Mouse (Mus musculus): ENCODE measurements around the gene Eif2ak3. TPM values are rescaled to one million over a fixed set of nuclear protein-coding genes. Genes with fewer than 3 reads are reported as not detected.
"Not testable (repeated sequence)": the region's sequence is repeated elsewhere in the genome, so short reads cannot be mapped to it uniquely, and the experiment has no call there.

Eif2ak3 gene
- polyA plus RNA-seq, 1 experiment from 2014 or later, result 12.5 TPM

GRCm38 (mm10) chr6:70813921-70814628 lies 30.2 kb upstream of the Eif2ak3 start:
- Histone ChIP-seq H3K27ac (peak overlapping the region; percentile 58), H3K4me2 (no peak overlapping the region), H3K4me3 (replicated peaks) (no peak overlapping the region), H3K4me1 (peaks cover 13% of the 10 kb centered on the region; the same call in 1 of the 2 replicates), H3K36me3 (no peaks in the 10 kb centered on the region), H3K9me3 (replicated peaks) (no peaks in the 10 kb centered on the region), H3K9ac (no peak overlapping the region), H3K27me3 (no peaks in the 10 kb centered on the region)
- WGBS, result 71% methylated on average over 18 of the region's 18 CpGs
- 0 out of 2 replicates have a peak, but pooled peaks have one; percentile 23 for ATAC-seq (replicated peaks; ENCODE audit: low FRiP score)

GRCm38 (mm10) chr6:70814629-70814950 lies 29.7 kb upstream of the Eif2ak3 start:
- no peak overlapping the region for H3K4me2 ChIP-seq
- peaks cover 13% of the 10 kb centered on the region; the same call in 1 of the 2 replicates for H3K4me1 ChIP-seq
- ATAC-seq (replicated peaks; ENCODE audit: low FRiP score), result peak; percentile 44; the same call in 1 of the 2 replicates
- no peaks in the 10 kb centered on the region for H3K9me3 ChIP-seq (replicated peaks)
- 83% methylated on average over 4 of the region's 4 CpGs for WGBS
- no peak overlapping the region for H3K4me3 ChIP-seq (replicated peaks)
- H3K9ac ChIP-seq, result no peak overlapping the region
- no peaks in the 10 kb centered on the region for H3K27me3 ChIP-seq
- H3K27ac ChIP-seq, result peak overlapping the region; percentile 58
- no peaks in the 10 kb centered on the region for H3K36me3 ChIP-seq

- Histone ChIP-seq H3K9ac (no peak overlapping the region), H3K4me2 (no peak overlapping the region), H3K4me3 (replicated peaks) (no peak overlapping the region), H3K36me3 (no peaks in the 10 kb centered on the region), H3K4me1 (peaks cover 13% of the 10 kb centered on the region; the same call in 1 of the 2 replicates), H3K27me3 (no peaks in the 10 kb centered on the region), H3K27ac (no peak overlapping the region), H3K9me3 (replicated peaks) (no peaks in the 10 kb centered on the region)
- ATAC-seq (replicated peaks; ENCODE audit: low FRiP score), result no peak
- WGBS, result 83% methylated on average over 8 of the region's 8 CpGs
Observed at GRCm38 (mm10) chr6:70815471-70815870, 28.8 kb upstream of the Eif2ak3 start.

DNA sequence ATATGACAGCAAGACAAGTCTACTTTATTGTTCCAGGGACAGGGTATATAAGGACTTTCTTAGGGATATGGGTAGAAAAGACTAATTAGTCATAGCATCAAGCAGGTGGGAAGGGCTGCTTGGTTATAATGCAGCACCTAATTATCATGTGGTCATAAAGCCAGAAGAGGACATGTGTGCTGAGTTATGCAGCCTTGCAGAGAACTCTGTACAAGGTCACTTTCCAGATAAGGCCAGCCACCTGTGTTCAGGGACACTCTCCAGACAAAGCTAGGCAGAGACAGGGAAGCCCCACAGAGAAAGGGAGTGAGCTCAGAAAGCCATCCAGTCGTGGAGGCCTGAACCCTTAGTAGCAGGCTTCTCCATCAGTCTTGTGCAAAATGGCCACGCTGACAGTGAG lies 22.7 kb upstream of the Eif2ak3 start:
- ATAC-seq (replicated peaks; ENCODE audit: low FRiP score), result no peak
- 70% methylated on average over 2 of the region's 2 CpGs for WGBS

GRCm38 (mm10) chr6:70822386-70822910 lies 21.9 kb upstream of the Eif2ak3 start:
- no peak overlapping the region for H3K9ac ChIP-seq

More for the DNA sequence above, 22.7 kb upstream of the Eif2ak3 start:
- Histone ChIP-seq H3K9ac (no peak overlapping the region), H3K4me1 (peaks cover 8% of the 10 kb centered on the region), H3K27ac (no peak overlapping the region), H3K4me2 (no peak overlapping the region), H3K27me3 (no peaks in the 10 kb centered on the region), H3K4me3 (replicated peaks) (no peak overlapping the region), H3K9me3 (replicated peaks) (no peaks in the 10 kb centered on the region), H3K36me3 (no peaks in the 10 kb centered on the region)

DNA sequence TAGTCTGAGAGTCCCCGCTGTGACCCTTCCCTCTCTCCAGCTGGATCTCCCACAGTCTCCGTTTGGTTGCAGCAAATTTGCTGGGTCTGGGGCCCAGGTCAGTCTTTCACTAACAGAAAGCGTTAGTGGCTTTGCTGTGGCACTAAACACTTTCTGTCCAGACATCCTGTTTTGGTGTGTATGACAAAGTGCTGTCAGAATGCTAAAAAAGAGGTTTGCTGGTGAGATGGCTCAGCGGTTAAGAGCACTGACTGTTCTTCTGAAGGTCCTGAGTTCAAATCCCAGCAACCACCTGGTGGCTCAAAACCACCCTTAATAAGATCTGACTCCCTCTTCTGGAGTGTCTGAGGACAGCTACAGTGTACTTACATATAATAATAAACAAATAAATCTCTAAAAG lies 21.0 kb upstream of the Eif2ak3 start:
- 83% methylated on average over 4 of the region's 4 CpGs for WGBS
- not testable (repeated sequence) for ATAC-seq (replicated peaks; ENCODE audit: low FRiP score); H3K4me2 ChIP-seq; H3K4me3 ChIP-seq (replicated peaks); H3K27ac ChIP-seq; H3K36me3 ChIP-seq; H3K27me3 ChIP-seq; H3K9ac ChIP-seq; H3K9me3 ChIP-seq (replicated peaks); H3K4me1 ChIP-seq

More at GRCm38 (mm10) chr6:70822386-70822910, 21.9 kb upstream of the Eif2ak3 start:
- Histone ChIP-seq H3K4me3 (replicated peaks) (no peak overlapping the region), H3K27ac (no peak overlapping the region), H3K27me3 (no peaks in the 10 kb centered on the region), H3K9me3 (replicated peaks) (no peaks in the 10 kb centered on the region), H3K4me2 (no peak overlapping the region), H3K36me3 (no peaks in the 10 kb centered on the region), H3K4me1 (peaks cover 8% of the 10 kb centered on the region)
- no peak for ATAC-seq (replicated peaks; ENCODE audit: low FRiP score)
- 54% methylated on average over 5 of the region's 5 CpGs for WGBS

DNA sequence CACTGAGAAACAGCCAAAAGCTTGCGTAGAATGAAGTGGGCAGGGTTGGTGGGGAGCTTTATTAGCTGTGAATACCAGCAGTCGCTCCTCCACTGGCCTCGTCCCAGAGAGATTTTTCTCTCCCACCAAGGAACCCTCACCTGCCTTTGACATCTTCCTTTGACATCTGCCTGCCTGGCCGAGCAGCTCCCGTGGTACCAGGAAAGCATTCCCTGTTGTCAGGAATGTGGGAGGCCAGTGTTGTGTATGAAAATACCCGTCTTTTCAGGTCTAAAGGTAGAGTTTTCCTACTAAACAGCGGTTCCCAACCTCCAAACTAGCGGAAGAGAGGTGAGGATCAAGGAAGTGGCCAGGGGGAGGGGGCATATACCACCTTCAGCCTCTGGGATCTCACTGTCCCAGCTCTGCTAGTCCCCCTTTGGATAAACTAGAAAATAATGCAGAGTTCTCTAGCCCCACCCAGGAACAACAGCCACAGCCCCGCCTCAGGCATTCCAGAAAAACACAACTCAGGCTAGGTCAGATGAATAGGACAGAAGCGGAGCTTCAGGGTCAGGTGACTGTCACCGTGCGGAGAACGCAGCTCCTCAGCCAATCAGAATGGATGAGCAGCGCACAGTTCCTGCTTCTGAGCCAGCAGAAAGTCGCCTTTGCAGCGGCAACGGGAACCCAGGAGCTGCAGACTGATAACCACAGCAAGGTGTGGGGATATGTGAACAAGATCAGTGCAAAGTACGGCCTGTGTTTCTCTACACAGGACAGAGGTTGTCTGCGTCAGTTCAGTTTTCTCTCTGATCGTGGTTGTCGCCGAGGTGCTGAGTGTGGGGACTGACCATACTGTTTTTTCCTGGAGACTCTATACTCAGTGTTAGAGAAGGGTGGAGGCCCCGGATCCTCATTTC lies 20.0 kb upstream of the Eif2ak3 start:
- H3K36me3 ChIP-seq, result no peaks in the 10 kb centered on the region
- peaks cover 8% of the 10 kb centered on the region for H3K4me1 ChIP-seq
- peak; percentile 95 for ATAC-seq (replicated peaks; ENCODE audit: low FRiP score)
- H3K27me3 ChIP-seq, result no peaks in the 10 kb centered on the region
- H3K4me3 ChIP-seq (replicated peaks), result peak overlapping the region; percentile 46
- peak overlapping the region; percentile 37; the same call in 1 of the 2 replicates for H3K9ac ChIP-seq
- peak overlapping the region; percentile 76 for H3K4me2 ChIP-seq
- no peaks in the 10 kb centered on the region for H3K9me3 ChIP-seq (replicated peaks)
- 0 out of 2 replicates have a peak overlapping the region, but pooled peaks have one; percentile 7 for H3K27ac ChIP-seq
- 7% methylated on average over 23 of the region's 23 CpGs for WGBS

DNA sequence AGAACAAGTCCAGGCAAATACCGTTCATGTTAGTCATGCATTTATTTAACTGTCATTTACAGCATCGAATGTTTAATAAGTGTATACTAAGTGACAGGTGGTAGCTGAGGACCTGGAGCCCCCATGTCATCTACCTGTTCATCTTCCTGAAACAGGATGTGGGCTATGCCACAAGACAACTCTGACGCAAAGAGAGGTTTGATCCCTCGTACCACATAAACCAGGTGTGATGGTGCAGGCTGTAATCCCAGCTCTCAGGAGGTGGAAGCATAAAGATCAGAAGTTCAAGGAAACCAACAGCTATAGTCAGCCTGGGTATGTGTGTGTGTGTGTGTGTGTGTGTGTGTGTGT lies 19.4 kb upstream of the Eif2ak3 start:
- Histone ChIP-seq H3K4me2 (peak overlapping the region; percentile 76), H3K4me3 (replicated peaks) (peak overlapping the region; percentile 46), H3K9me3 (replicated peaks) (no peaks in the 10 kb centered on the region), H3K27ac (0 out of 2 replicates have a peak overlapping the region, but pooled peaks have one; percentile 7), H3K9ac (0 out of 2 replicates have a peak overlapping the region, but pooled peaks have one; percentile 37), H3K27me3 (no peaks in the 10 kb centered on the region), H3K4me1 (peaks cover 8% of the 10 kb centered on the region), H3K36me3 (no peaks in the 10 kb centered on the region)
- WGBS, result 40% methylated on average over 4 of the region's 4 CpGs
- ATAC-seq (replicated peaks; ENCODE audit: low FRiP score), result no peak

DNA sequence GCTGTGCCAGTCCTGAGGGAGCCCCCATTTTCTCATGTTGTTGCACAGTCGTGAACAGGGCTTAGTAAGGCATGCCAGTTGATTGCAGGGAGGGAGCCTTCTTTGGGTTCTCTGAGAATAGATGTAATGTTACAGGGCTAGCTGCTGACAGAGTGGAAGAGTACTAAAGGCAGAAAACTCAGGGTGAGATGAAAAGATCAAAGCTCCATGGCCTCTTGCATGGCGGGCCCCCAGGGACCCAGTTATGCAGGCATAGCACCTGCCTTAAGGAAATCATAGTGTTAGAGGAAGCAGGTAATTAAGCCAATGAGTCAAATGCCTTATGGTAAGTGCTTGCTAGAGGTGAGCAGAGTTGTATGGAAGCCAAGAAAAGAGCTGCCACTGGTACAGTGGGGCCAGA lies 14.9 kb upstream of the Eif2ak3 start:
- no peaks in the 10 kb centered on the region for H3K9me3 ChIP-seq (replicated peaks)
- no peak overlapping the region for H3K4me2 ChIP-seq
- H3K4me3 ChIP-seq (replicated peaks), result no peak overlapping the region
- peaks cover 1% of the 10 kb centered on the region; the same call in 1 of the 2 replicates for H3K4me1 ChIP-seq
- no peak overlapping the region for H3K9ac ChIP-seq
- 42% methylated on average over 2 of the region's 2 CpGs for WGBS
- no peaks in the 10 kb centered on the region for H3K36me3 ChIP-seq
- H3K27ac ChIP-seq, result no peak overlapping the region
- no peak for ATAC-seq (replicated peaks; ENCODE audit: low FRiP score)
- H3K27me3 ChIP-seq, result no peaks in the 10 kb centered on the region

DNA sequence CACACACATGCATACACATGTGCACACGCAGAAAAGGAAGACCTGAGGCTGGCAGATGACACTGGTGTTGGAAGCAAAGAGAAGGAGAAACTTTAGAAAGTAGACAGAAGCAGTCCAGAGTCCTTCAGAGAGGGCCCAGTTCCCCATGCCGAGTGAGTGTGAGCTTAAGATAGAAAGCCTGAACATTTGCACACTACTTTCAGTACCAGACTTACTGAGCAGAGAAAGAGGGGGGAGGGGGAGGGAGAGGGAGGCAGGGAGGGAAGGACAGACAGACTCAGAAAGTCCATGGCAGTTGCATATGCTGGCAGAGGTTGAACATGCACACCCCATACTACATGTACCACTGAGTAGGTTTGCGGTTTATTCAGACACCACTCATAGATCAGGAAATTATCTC lies 13.8 kb upstream of the Eif2ak3 start:
- Histone ChIP-seq H3K9ac (no peak overlapping the region), H3K4me2 (no peak overlapping the region), H3K9me3 (replicated peaks) (no peaks in the 10 kb centered on the region), H3K4me3 (replicated peaks) (no peak overlapping the region), H3K27ac (no peak overlapping the region), H3K36me3 (no peaks in the 10 kb centered on the region), H3K27me3 (no peaks in the 10 kb centered on the region), H3K4me1 (no peaks in the 10 kb centered on the region)
- no peak for ATAC-seq (replicated peaks; ENCODE audit: low FRiP score)
- WGBS, result 86% methylated on average over 3 of the region's 3 CpGs

DNA sequence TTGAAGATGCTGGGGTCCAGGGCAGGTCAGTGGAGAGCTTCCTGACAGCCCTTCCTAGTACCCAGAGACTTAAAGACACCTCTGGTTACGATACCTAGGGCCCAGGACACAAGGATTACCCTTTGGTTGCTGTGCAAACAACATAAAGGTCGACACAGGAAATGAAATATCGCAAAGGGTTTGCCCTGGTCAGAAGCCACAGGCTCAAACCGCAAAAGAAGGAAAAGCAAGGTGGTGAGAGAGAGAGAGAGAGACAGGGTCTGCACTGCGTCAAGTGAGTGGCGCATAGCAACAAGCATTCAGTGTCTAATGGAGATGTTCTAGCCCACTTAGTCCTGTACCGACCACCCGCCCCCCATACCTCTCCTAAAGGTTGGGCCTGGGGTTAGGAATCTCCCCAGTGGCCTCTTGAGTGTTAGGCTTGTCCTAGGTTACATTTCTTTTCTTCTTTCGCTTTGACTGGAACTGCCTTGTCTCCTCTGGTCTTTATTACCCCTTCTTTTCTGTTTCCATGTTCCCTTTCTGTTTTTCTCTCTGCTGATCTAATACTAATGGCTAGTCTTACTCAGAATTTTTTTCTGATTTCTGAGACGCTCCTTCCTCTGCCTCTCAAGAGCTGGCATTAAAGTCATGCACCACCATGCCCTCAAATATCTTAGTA lies 13.0 kb upstream of the Eif2ak3 start:
- H3K27ac ChIP-seq, result no peak overlapping the region
- H3K9ac ChIP-seq, result no peak overlapping the region
- H3K9me3 ChIP-seq (replicated peaks), result no peaks in the 10 kb centered on the region
- no peaks in the 10 kb centered on the region for H3K36me3 ChIP-seq
- H3K27me3 ChIP-seq, result no peaks in the 10 kb centered on the region
- H3K4me3 ChIP-seq (replicated peaks), result no peak overlapping the region
- 75% methylated on average over 10 of the region's 10 CpGs for WGBS
- H3K4me2 ChIP-seq, result no peak overlapping the region
- H3K4me1 ChIP-seq, result no peaks in the 10 kb centered on the region
- no peak for ATAC-seq (replicated peaks; ENCODE audit: low FRiP score)
